Mouse (Mus musculus) forebrain, embryonic 16.5 days (tissue): ENCODE measurements at regions not wholly inside any gene's neighbourhood (a gene's known extent, or its start where the extent isn't known, plus 50 kb on each side); places are given as distances from the start of the nearest gene placed in this dataset.

Source experiments
- ATAC-seq: fragments of 200-750 bp; cut with Nextera tagmentation; 2 replicates; pipeline ENCODE4 v1.8.0; 2017; ENCODE audit warnings: mild to moderate bottlenecking, moderate library complexity
- H3K27ac ChIP-seq: fragments of 300-500 bp; sonication (generic); 2 replicates; pipeline ENCODE4 v1.5.1; 2014; ENCODE audit warnings: low read length, control low read depth
- H3K27me3 ChIP-seq: fragments of 300-500 bp; sonication (generic); replicated peaks from 2 replicates; pipeline ENCODE4 v1.6.1; 2014; ENCODE audit warnings: low read length; ENCODE audit not compliant: control insufficient read depth, insufficient read depth
- H3K36me3 ChIP-seq: fragments of 300-500 bp; sonication (generic); 2 replicates; pipeline ENCODE4 v1.6.1; 2014; ENCODE audit not compliant: control insufficient read depth, insufficient read depth
- H3K4me1 ChIP-seq: fragments of 300-500 bp; sonication (generic); replicated peaks from 2 replicates; pipeline ENCODE4 v1.6.1; 2014; ENCODE audit warnings: low read length; ENCODE audit not compliant: control insufficient read depth, insufficient read depth
- H3K4me2 ChIP-seq: fragments of 300-500 bp; sonication (generic); 2 replicates; pipeline ENCODE4 v1.6.1; 2014; ENCODE audit warnings: mild to moderate bottlenecking, low read length, control low read depth
- H3K4me3 ChIP-seq: fragments of 300-500 bp; sonication (generic); replicated peaks from 2 replicates; pipeline ENCODE4 v1.5.1; 2014; ENCODE audit warnings: mild to moderate bottlenecking, low read length, control low read depth
- H3K9ac ChIP-seq: fragments of 300-500 bp; sonication (generic); replicated peaks from 2 replicates; pipeline ENCODE4 v1.6.1; 2014; ENCODE audit warnings: low read depth, low read length, control low read depth
- H3K9me3 ChIP-seq: fragments of 300-500 bp; sonication (generic); 2 replicates; pipeline ENCODE4 v1.6.1; 2016; ENCODE audit warnings: low read length; ENCODE audit not compliant: control insufficient read depth
- WGBS: fragments of 180-500 bp; shearing (Covaris S2); extraction: QIAGEN DNeasy Blood & Tissue Kit; methylation state at CpG from one replicate; pipeline ENCODE4 v1.1.7; 2014; 5-methylcytosine and 5-hydroxymethylcytosine counted together

- no peak overlapping the region for H3K4me2 ChIP-seq
- no peaks in the 10 kb centered on the region for H3K4me1 ChIP-seq
- no peak overlapping the region for H3K9ac ChIP-seq
- H3K27me3 ChIP-seq = no peaks in the 10 kb centered on the region
- H3K36me3 ChIP-seq = no peaks in the 10 kb centered on the region
- H3K4me3 ChIP-seq = no peak overlapping the region
- ATAC-seq = no peak
- no peak overlapping the region for H3K27ac ChIP-seq
- 70% methylated on average over 6 of the region's 6 CpGs for WGBS
- H3K9me3 ChIP-seq = no peaks in the 10 kb centered on the region
Measured at GRCm38 (mm10) chr1:39106650-39107049, 86.9 kb upstream of the Npas2 start.

DNA sequence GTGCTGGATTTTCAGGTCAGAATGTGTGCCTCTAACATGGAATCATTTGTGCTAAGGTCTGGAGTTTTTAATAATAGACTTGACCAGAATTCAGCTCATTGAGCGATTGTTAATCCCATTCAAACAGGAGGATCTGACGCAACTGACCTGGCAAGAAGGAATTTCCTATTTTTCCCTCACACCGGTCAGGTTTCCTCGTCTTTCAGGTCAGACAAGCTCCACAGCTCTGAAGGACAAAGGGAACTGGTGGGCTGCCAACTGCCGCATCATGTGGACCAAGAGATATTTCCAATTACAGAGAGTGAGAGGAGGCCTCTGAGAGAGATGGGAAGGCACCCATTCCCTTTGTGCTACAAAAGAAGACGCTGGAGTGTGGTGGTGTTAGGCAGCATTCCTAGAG is 77.2 kb upstream of the Npas2 start:
- Histone ChIP-seq H3K4me3 (no peak overlapping the region), H3K27ac (no peak overlapping the region), H3K9ac (no peak overlapping the region), H3K4me2 (no peak overlapping the region), H3K9me3 (no peaks in the 10 kb centered on the region), H3K4me1 (no peaks in the 10 kb centered on the region), H3K36me3 (no peaks in the 10 kb centered on the region), H3K27me3 (no peaks in the 10 kb centered on the region)
- WGBS = 73% methylated on average over 6 of the region's 6 CpGs
- ATAC-seq = no peak

DNA sequence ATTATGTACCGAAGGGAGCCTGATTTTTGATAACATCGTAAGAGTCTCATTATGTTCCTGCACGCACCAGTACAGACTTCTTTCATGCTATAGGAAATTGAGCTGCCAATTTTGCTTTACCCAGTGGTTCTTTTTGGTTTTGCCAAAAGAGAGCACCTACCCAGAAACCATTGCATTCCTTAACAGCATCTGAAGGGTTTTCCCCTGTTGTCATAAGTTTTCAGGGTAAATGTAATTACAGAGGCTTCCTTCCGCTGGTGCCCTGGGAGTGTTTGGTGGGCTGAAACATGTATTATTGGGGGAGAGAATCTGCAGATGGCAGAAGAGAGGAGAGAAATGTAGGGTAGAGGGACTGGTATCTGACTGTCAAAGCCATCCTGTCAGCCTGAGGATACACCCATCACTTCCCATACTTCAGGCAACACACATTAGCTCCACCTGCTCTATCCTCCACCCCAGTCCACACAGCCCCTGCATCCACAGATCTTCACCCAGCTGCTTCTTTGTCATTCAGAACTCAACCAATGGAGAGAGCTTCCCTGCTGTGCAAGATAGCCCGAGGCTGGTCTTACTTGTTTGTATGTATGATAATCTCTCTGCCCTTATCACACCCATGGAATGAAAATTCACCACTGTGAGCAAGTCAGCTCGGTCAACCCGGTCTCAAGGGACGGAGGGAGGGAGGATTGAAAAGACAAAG is 71.1 kb upstream of the Npas2 start:
- no peak overlapping the region for H3K9ac ChIP-seq
- WGBS = 55% methylated on average over 8 of the region's 8 CpGs
- no peaks in the 10 kb centered on the region for H3K4me1 ChIP-seq
- no peaks in the 10 kb centered on the region for H3K9me3 ChIP-seq
- no peak overlapping the region for H3K27ac ChIP-seq
- no peak overlapping the region for H3K4me3 ChIP-seq
- no peaks in the 10 kb centered on the region for H3K36me3 ChIP-seq
- no peak for ATAC-seq
- H3K4me2 ChIP-seq = no peak overlapping the region
- no peaks in the 10 kb centered on the region for H3K27me3 ChIP-seq

GRCm38 (mm10) chr1:39123081-39123812 is 70.3 kb upstream of the Npas2 start:
- 82% methylated on average over 10 of the region's 10 CpGs for WGBS
- Histone ChIP-seq H3K27ac (no peak overlapping the region), H3K9ac (no peak overlapping the region), H3K9me3 (no peaks in the 10 kb centered on the region), H3K4me3 (no peak overlapping the region), H3K4me2 (no peak overlapping the region), H3K36me3 (no peaks in the 10 kb centered on the region), H3K4me1 (no peaks in the 10 kb centered on the region), H3K27me3 (no peaks in the 10 kb centered on the region)
- ATAC-seq = no peak

GRCm38 (mm10) chr1:39123813-39124146 is 69.8 kb upstream of the Npas2 start:
- Histone ChIP-seq H3K4me2 (no peak overlapping the region), H3K4me1 (no peaks in the 10 kb centered on the region), H3K9me3 (no peaks in the 10 kb centered on the region), H3K27ac (no peak overlapping the region), H3K36me3 (no peaks in the 10 kb centered on the region), H3K27me3 (no peaks in the 10 kb centered on the region), H3K9ac (no peak overlapping the region), H3K4me3 (no peak overlapping the region)
- no peak for ATAC-seq
- 81% methylated on average over 2 of the region's 2 CpGs for WGBS

DNA sequence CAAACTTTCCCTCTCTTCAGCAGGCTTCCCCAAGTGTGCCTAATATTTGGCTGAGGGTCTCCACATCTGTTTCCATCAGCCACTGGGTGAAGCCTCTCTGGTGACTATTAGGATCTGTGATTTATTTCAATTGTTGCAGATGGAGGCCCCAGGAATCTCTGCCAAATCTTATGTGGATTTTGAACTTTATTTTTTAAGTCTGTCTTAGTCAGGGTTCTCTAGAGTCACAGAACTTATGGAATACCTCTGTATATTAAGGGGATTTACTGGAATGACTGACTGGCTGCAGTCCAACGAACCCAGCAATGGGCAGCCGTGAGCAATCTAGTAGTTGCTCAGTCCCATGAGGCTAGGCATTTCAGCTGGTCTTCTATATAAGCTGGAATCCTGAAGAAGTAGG is 59.0 kb upstream of the Npas2 start:
- Histone ChIP-seq H3K4me3 (no peak overlapping the region), H3K4me1 (no peaks in the 10 kb centered on the region), H3K9ac (no peak overlapping the region), H3K9me3 (no peaks in the 10 kb centered on the region), H3K36me3 (no peaks in the 10 kb centered on the region), H3K27me3 (no peaks in the 10 kb centered on the region), H3K4me2 (no peak overlapping the region), H3K27ac (no peak overlapping the region)
- no peak for ATAC-seq
- WGBS = 77% methylated on average over 2 of the region's 2 CpGs

DNA sequence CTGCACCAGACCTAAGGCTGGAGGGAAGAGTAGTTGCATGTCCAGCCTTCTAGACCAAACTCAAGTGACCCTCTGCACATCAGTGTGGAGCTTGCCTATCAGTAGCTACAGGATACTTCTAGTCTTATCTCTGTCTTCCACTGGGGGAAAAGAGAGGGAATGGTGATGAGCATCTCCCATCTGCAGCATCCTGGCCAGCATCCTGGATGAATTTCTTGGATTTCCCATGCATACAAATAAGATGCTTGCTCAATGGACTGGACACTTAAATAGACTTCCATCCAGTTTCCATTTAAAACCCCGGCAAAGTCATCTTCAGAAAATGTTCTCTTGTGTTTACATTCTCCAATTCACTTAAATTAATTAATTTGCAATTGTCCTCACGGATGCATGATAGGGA is 50.5 kb upstream of the Npas2 start:
- no peak for ATAC-seq

GRCm38 (mm10) chr1:39143626-39144025 is 49.9 kb upstream of the Npas2 start:
- Histone ChIP-seq H3K36me3 (no peaks in the 10 kb centered on the region), H3K9ac (no peak overlapping the region), H3K4me1 (no peaks in the 10 kb centered on the region), H3K27me3 (no peaks in the 10 kb centered on the region), H3K27ac (no peak overlapping the region), H3K9me3 (no peaks in the 10 kb centered on the region), H3K4me3 (no peak overlapping the region), H3K4me2 (no peak overlapping the region)
- 80% methylated on average over 5 of the region's 5 CpGs for WGBS
- ATAC-seq = no peak

More for the DNA sequence above, 50.5 kb upstream of the Npas2 start:
- no peaks in the 10 kb centered on the region for H3K9me3 ChIP-seq
- no peaks in the 10 kb centered on the region for H3K27me3 ChIP-seq
- WGBS = 85% methylated on average over 2 of the region's 2 CpGs
- no peaks in the 10 kb centered on the region for H3K4me1 ChIP-seq
- H3K36me3 ChIP-seq = no peaks in the 10 kb centered on the region
- no peak overlapping the region for H3K27ac ChIP-seq
- H3K4me2 ChIP-seq = no peak overlapping the region
- H3K4me3 ChIP-seq = no peak overlapping the region
- H3K9ac ChIP-seq = no peak overlapping the region
